Mouse (Mus musculus) thymus, postnatal 4 days (tissue): ENCODE data around the gene Hist2h2ac.

Experiments
- DNase-seq: peaks from one replicate; pipeline ENCODE4 v3.0.0; 2021

Hist2h2ac gene

DNA sequence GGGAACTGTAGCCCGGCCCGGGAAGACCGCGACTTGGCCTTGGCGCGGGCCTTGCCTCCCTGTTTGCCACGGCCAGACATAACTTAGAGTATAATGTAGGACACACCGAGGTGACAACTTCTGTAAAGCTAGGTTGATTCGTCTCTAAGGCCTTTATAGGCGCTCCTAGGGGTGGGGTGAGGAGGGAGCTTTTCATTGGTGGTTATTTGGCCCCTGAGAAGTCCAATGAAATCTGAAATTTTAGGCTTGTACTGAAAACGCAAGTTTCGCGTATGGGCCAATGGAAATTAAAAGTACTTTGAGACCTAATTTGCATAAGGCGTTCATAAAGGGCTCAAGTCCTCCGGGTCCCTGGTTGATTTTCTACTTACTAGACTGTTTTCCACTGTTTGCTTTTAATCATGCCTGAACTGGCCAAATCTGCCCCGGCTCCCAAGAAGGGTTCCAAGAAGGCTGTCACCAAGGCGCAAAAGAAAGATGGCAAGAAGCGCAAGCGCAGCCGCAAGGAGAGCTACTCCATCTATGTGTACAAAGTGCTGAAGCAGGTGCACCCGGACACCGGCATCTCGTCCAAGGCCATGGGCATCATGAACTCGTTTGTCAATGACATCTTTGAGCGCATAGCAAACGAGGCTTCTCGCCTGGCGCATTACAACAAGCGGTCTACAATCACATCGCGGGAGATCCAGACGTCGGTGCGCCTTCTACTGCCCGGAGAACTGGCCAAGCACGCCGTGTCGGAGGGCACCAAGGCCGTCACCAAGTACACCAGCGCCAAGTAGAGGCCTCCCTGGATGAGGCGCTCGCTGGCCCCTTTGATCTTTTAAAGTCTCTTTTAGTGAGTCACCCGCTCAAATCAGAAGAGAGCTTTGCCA lies at the start of gene Hist2h2ac, which contains the start of gene Hist2h2be:
Hist2h2ac (minus strand) TSS at position 116 of the 875 bp plus-strand sequence.
Hist2h2be (plus strand) TSS at position 355 of the 875 bp plus-strand sequence.
- peak; percentile 79 for DNase-seq

DNA sequence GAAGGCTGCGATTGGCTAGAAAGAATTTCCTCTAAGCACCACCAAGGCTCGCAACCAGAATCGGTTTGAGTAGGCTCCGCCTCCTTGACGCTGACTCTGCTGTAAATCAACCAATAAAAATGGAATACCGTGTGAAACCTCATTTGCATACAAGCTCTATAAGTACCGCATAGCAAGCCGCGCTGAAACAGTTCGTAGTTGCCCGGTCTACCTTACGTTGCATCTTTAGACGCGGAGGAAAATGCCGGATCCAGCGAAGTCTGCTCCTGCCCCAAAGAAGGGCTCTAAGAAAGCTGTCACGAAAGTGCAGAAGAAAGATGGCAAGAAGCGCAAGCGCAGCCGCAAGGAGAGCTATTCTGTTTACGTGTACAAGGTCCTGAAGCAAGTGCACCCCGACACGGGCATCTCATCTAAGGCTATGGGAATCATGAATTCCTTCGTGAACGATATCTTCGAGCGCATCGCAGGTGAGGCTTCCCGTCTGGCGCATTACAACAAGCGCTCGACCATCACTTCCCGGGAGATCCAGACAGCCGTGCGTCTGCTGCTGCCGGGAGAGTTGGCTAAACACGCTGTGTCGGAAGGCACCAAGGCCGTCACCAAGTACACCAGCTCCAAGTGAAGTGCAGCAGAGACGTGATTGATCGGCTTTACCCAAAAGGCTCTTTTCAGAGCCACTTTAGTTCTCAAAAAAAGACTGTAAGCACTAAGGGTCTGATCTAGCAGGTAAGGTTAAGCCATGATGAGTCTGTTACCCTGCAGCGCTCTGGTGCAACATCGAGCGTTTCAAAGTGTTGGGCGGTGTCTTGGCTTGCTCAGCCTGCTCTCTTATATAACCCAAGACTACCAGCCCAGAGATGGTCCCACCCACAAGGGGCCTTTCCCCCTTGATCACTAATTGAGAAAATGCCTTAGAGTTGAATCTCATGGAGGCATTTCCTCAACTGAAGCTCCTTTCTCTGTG lies 49.1 kb upstream of the Hist2h2ac start, which contains the start of gene Hist2h2bb:
Hist2h2bb (plus strand) TSS at position 242 of the 964 bp plus-strand sequence.
- DNase-seq = peak; percentile 87

DNA sequence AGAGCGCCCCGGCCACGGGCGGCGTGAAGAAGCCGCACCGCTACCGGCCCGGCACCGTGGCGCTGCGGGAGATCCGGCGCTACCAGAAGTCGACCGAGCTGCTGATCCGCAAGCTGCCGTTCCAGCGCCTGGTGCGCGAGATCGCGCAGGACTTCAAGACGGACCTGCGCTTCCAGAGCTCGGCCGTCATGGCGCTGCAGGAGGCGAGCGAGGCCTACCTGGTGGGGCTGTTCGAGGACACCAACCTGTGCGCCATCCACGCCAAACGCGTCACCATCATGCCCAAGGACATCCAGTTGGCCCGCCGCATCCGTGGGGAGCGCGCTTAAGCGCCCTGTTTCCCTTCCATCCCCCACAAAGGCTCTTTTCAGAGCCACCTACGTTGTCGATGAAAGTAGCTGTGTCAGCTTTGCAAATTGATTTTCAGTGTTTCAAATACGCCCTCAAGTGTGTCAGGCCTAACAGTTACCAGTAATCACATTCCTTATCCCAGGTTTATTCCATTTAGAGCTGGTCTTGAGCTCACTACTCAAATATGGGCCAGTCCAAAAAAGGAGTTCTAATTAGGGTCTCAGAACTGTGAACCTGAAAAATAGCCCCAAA lies 48.2 kb upstream of the Hist2h2ac start:
- peak; percentile 54 for DNase-seq

DNA sequence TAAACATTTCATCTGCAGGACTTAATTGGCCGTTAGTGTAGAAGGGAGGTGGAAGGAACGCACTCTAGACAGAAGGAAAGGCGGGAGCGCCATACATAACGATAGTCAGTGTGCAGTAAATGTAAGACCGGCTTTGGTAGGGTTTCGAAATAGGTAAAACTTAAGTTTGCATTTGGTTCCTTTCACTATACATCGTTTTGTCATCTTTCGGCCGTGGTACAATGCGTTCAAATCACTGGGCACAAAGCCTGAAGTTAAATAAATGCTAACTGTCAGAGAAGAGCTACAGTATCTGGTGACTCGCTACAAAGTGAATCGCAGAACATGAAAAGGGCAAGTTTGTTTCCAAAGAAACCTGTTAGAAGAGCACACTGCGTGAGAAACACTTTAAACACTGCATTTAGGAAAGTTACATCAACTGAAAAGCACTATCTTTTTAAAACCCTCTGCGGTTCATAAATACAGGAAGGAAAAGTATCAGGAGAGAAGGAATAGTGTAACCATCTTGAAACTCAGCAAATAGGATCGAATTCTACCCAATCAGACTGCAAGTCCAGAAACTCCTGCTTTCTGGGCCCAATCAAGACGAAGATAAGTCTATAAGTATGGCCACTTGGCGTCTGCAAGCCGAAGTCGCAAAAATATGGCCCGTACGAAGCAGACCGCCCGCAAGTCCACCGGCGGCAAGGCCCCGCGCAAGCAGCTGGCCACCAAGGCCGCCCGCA lies 47.5 kb upstream of the Hist2h2ac start, which contains the start of gene Hist2h3b:
Hist2h3b (plus strand) TSS at position 604 of the 725 bp plus-strand sequence.
- peak; percentile 85 for DNase-seq

DNA sequence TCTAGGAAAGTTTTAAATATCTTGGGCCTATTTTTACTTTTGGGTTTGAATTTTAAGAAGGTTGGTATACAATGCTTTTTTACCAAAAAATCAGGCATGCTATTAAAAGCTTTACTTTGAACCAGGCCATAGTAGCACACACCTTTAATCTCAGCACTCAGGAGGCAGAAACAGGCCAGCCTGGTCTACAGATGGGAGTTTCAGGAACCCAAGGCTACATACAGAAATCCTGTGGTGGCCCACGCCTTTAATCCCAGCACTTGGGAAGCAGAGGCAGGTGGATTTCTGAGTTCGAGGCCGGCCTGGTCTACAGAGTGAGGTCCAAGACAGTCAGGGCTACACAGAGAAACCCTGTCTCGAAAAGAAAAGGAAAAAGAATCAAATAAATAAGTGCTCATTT lies 46.9 kb upstream of the Hist2h2ac start:
- DNase-seq = no peak

DNA sequence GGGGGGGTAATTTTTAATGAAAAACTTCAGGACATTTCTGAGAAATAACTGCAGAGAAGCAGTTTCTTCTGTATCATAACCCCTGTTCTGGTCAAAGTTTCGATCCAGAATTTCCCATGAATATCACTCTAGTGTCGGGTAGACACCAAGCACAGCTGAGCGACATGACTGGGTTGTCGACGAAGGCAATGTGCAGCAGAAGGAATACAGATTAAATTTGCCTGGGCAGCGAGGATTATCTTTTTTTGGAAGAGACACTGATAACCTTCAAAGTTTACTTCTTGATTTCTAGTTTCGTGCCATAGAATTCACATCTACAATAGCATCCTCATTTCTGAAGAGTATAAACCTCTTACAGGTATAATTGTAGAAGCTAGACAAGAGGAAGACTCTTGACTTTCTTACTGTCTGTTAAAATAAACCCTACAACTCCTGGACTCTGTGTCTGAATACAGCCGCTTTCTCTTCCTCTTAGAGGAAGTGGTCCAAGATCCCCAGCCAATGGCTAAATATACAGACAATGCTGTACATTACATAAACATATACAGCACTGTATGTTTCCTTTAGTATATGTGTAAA lies 45.5 kb upstream of the Hist2h2ac start:
- DNase-seq = no peak

DNA sequence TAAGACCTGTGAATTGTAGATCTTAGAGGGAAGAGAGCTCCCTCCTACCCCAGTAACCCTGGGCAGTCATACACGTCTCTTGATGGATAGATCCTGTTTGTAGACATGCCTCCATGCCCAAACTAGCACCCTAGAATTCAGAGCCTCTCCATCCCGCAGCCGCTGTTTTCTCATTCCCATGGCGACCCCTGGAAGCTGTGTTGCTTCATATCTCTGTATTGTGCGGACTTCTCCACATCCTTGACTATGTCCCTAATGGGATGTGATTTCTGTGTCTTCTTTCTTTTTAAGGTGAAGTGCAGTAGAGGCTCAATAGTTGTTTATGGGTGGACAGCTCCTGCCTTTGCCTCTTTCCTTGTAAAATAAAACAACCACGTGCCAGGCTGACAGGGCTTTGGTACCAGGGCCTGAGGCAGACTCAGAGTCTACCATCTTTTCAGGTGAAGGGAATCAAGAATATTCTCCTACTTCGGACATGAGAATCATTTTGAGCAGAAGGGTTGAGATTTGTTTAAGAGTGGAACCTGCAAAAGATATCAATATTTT lies 43.8 kb upstream of the Hist2h2ac start:
- no peak for DNase-seq

DNA sequence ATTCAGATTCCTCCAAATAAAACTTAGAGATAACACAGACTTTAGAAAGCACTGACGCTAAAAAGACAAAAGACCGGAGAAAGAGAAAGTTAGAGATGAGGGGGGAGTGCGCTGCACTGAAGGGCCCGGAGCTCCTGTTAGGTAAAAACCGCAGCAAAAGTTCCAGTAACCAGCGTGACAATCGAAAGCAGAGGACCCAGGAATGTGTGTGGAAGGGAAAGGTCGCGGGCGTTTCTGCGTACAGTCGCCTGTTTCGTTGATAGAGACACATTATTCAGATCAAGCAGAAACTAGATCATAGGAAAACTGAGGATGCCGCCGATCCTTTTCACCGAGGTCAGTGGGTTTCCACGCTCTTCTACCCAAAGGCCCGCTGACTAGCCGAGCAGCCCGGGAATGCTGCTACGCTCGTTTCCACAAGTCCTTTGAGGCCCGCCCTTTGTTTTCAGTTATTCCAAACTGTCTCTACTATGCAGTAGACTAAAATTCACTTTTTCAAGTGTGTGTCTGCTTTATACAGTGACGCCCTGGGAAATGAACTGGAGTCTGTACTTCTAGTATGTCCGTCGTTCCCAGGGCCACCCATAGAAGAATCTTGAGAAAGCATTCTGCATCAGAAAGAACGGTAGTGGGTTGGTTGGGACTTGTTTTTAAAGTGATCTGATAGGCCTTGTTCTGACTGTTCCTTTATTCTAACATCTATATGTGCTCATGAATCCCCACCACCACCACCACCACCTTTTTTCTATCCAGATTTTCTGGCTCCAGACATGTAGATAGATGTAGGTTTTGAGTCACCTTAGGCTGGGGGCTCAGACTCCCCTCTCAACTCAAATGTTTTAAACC lies 43.1 kb upstream of the Hist2h2ac start:
- DNase-seq = peak; percentile 65

DNA sequence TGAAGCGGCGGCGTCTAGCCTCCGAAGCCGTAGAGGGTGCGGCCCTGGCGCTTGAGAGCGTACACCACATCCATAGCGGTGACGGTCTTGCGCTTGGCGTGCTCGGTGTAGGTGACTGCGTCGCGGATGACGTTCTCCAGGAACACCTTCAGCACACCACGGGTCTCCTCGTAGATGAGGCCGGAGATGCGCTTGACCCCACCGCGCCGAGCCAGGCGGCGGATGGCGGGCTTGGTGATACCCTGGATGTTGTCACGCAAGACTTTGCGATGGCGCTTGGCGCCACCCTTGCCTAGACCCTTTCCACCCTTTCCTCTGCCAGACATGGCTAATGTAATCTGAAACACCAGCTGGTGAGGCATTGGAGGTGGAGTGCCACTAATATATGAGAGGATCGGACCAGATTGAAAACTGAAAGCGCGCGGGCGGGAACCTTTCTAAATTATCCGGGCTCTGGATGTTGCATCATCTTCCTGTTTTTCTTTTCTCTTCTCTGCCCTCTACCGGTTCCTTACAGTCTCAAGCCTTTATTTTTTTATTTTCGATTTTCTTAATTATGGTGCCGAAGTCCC lies 42.4 kb upstream of the Hist2h2ac start, which contains the start of gene Hist2h4:
Hist2h4 (minus strand) TSS at position 333 of the 572 bp plus-strand sequence.
- DNase-seq = peak; percentile 91

DNA sequence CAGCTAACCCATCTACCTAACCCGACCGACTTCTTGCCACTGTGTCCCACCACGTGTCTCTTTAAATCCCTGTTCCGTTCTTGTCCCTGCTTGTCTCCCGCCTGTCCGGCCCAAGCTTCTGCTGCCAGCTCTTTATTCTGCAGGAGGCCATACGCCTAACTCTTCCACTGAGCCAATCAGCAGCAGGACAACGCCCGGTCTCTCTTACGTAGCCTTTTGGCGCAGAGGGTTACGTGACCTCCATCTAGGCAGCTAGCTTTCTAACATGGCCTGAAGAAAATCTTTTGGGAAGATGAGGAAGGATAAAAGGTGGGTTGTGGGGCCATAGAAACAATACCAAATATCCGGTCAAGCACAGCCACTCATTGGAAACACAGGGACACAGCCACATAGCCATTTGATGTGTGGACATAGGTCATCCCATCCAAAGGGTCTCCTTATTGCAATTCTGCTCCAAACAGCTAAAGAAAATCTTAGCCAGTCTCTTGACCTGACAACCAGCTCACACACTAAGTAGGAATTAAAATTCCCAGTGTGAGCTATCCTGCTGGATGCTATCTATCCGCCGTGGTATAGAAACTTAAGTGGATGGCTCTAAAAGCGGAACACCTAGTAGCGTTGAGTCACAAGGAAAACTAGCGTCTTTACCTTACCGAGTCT lies 41.7 kb upstream of the Hist2h2ac start:
- DNase-seq = peak; percentile 56

DNA sequence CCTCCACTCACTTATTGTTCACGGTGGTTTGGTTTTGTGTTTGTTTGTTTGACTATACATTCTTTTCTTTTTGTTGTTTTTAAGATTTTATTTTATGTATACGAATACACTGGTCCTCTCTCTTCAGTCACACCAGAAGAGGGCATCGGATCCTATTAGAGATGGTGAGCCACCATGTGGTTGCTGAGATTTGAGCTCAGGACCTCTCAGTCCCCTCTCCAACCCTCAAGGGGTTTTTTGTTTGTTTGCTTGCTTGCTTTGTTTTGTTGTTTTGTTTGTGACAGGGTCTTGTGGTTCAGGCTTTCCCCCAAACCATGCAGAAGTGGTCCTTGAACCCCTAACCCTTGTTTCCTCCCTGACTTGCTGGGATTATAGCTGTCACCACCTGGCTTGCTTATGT lies 40.9 kb upstream of the Hist2h2ac start:
- DNase-seq = no peak

DNA sequence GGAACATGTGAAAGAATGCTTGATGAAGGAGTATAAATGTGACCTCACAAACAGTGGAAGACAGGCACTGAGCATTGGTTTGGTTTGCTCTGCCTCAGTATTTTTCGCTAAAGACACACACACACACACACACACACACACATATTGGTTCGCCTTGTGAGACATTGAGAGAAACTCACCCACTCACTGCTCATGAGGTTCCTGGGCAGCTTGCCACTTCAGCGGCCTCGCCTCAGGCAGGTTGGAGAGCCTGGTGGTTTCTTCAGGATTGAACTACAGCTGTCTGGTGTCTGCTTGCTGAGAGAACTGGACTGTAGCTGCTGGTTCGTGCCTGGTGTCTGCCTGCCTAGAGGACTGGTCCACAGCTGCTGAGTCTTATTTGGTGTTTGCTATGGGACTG lies 39.5 kb upstream of the Hist2h2ac start:
- no peak for DNase-seq

DNA sequence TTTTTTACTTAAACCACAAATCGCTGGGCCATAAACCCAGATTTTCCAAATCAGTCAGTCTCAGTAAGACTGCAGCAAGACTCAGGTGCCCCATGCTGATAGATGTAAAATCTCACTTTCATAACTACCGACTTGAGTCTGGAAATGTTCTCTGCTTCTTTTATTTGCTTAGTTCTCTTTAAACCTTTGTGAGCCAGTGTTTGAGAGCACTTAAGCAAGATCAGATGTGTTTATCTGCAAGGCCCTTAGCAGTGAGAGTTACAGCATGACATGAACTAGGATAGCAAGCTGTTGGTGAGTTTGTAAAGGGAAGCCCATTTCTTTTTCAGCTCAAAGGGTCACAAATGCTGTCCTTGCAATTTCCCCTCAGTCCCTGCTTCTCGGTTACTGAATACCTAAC lies 36.5 kb upstream of the Hist2h2ac start:
- no peak for DNase-seq

DNA sequence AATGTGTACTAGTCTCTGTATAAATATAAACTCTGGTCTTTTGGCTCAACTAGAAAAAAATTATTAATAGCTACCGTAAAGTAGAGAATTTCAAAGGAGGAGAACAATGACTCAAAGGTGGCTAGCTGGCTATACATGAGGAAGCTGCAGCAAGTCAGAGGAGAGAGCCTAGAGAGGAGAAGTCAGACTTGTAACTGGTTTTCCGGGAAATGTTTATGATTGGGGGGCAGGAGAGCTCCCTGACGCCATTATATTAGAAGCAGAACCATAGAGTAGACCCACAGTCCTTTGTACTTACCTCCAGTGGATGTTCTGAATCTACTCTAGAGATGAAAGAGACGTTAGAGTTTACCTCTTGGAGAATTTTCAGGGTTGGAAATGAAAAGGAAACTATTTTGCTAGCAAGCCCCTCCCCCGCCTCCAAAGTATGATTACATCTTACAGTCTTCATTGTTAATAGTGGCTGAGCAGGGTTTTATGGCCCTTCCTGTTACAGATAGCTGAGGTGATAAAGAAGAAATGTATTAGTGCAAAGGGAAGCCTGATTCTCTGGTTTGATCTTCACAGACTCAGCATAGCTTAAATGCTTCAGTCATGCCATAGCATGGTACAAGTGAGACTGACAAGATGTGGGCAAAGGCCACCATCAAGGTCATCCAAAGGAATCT lies 35.4 kb upstream of the Hist2h2ac start:
- no peak for DNase-seq

DNA sequence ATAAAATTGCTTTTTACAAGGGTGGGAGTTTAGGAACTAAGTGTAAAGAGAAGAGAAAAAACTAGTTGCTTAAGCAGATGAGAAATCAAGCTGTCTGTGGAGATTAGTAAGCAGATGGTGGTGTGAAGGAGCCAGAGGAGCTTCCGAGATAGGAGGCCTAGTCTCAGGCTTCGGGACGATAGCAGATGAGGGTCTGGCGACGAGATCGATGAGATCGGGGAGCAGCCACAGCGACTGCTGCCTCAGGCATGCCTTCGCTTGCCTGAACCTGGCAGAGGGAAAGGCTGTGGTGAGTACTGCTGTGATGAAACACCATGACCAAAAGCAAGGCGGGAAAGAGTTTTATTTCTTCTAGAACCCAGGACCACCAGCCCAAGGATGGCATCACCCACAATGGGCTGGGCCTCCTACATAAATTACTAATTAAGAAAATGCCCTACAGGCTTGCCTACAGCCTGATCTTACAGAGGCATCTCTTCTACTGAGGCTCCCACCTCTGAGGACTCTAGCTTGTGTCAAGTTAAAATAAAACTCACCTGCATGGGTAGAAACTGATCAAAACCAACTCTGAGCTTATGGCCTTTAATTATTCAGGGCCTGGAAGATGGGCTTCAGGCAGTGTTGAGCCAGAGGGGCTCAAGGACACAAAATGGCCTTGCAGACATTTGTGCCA lies 34.1 kb upstream of the Hist2h2ac start:
- DNase-seq = no peak

DNA sequence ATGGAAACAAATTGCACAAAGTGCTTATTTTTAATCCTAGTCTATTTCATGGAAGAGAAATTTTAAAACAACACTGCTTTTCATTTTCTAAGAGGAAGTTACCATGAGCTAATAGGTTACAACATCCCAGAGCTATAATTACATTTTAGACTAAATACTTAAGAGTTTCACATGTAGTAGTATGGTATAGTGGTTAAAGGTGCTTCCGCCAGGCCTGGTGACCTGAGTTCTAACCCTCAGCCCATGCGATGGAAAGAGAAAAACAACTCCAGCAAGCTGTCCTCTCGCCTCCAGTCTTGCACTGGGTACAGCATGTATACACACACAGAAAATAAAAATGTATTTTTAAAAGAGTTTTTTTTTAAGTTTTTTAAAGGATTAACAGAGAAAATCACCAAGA lies 31.1 kb upstream of the Hist2h2ac start:
- DNase-seq = no peak

DNA sequence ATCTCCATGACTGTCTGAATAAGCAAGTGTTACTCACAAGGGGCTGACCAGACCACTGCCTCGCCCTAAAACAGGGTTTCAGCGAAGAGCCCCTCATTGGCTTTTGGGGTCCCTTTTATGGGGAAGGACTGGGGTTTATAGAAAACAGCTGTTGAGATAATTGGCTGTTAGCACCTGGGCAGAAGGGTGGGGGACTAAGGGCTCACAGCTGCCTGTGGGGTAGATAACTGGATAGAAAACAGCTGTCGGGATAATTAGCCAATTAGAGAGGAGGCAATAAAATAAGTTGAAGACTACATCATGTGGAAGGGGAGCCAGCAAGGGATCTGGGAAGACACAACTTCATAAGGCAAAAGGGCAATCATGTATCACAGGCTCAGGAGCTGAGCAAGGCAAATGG lies 30.2 kb upstream of the Hist2h2ac start:
- DNase-seq = no peak

DNA sequence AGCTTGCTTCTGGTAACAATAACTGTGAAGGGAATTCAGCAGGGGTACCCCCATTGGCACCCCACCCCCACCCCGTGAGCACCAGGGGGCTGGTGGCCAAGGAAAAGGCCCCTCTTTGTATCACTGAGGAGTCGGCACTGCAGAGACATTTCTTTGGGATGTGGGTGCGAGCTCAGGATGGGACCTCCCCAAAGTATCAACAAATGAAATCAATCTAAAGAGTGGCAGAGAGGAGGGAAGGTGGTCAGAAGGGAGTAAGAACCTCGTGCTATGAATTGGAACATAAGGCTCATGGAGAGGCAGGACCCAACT lies 28.3 kb upstream of the Hist2h2ac start:
- DNase-seq = peak; percentile 58
